Mouse (Mus musculus) thymus, adult 2 months (tissue): ENCODE measurements at regions not wholly inside any gene's neighbourhood (a gene's known extent, or its start where the extent isn't known, plus 50 kb on each side); places are given as distances from the start of the nearest gene placed in this dataset.

Source experiments
- CTCF ChIP-seq: fragments of 200-500 bp; IDR thresholded peaks from 2 replicates; pipeline ENCODE4 v1.5.1; 2012; ENCODE audit warnings: mild to moderate bottlenecking, control low read depth, low read length, moderate library complexity, borderline replicate concordance; ENCODE audit not compliant: control insufficient read depth, poor library complexity, insufficient read depth; ENCODE audit errors: extremely low read depth
- POLR2A ChIP-seq: fragments of 200-500 bp; IDR thresholded peaks from 2 replicates; pipeline ENCODE4 v1.6.1; 2012; ENCODE audit warnings: mild to moderate bottlenecking, low read length, control low read depth, moderate library complexity; ENCODE audit not compliant: control insufficient read depth, poor library complexity, insufficient read depth; ENCODE audit errors: extremely low read depth

DNA sequence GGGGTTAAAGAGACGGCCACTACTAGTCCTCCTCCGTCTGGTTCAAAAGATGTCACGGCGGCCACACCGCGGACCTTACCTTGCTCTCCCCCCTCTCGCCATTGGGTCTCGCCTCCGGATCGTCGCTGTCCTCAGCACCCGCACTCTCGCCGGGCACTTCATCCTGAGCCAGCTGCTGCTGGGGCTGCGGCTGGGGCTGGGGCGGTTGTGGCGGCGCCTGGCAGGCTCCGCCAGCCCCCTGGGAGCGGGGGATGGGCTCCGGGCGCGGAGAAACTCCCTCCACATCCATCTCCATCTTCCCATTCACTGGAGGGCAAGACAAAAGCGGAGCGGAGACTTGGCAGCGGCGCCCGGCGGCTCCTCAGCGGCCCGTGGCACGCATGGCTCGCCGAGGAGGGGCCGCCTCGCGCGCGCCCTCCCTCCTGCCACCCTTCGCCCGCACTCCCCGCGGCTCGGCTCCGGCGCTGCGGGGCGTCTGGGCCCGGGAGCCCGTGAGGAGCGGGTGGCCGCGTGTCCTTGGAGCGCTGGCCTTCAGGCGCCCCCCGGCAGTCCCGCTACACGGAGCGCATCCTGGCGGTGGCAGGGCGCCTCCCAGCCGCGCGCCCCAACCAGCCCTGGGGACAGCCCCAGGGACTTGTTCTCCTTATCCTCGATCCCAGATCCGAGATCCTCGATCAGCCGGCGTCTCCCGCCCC lies 167.8 kb upstream of the Azi2 start:
- TF ChIP-seq CTCF (no peak), POLR2A (no peak)
